Mouse (Mus musculus) retina, postnatal 7 days (tissue): Measurements from ENCODE around the gene Kiz.
A peak's percentile ranks its signal among the peaks of the same experiment; 100 is the strongest.

ENCODE experiments used
- DNase-seq: peaks from one replicate; pipeline ENCODE4 v3.0.0-alpha.2; 2012; ENCODE audit warnings: low read depth, low spot score

Kiz gene

DNA sequence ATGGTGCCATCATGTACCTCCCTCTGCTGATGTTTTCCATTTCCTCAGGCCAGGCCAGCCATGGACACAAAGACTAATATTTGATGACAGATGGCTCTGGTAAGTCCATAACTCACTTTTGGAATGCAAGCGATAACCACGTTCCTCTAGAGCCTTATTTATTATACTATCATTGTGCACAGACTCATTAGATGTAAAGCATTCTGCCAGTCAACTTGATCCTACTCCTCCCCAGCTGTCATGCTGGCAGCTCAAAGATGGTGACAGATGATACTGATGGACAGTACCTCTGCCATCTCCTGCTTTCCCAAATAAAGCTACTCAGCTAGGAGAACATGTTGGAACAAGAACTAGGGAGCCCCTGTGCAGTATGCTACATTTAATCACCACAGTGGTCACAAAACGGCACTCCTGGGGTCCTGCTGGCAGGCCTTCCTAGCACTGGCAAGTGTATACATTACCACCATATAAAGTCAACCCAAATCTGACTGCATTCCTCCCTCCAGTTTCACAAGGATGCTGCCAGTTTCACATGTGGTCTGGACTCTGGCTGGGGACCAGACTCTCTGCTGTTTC is 119.9 kb downstream of the Kiz start:
- no peak for DNase-seq

DNA sequence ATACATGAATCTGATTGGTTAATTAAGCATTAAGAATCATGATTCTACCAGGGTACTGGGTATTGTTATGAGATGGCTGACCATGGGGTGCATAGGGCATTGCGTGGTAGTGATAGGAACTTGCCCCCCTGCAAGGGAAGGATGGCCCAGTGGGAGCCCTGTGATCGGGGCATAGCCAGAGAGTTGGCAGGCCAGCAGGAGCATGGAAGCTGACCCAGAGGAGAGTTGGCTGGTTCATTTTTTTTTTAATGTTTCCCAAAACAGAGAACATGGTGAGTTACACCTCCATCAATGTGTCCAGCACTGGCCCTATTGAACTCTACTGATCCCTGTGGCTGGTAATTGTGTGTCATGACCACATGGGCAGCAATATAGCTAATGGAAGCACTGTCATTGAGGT is 127.1 kb downstream of the Kiz start:
- no peak for DNase-seq

DNA sequence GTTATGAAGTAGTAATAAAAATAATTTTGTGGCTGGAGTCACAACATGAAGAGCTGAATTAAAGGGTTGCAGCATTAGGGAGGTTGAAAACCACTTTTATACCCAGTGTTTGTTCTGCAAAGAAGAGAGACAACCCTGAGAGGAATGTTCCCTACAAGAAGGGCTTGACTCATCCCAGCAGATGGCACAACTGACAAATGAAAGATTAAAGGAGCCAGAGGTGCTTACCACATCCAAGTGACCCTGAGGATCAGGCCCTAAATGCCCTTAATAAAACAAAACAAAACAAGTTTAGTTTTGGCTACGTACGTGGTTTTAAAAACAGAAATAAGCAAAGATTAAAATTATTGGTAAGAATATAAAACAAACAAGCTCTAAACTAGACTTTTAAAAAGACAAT is 129.2 kb downstream of the Kiz start:
- DNase-seq, result no peak

DNA sequence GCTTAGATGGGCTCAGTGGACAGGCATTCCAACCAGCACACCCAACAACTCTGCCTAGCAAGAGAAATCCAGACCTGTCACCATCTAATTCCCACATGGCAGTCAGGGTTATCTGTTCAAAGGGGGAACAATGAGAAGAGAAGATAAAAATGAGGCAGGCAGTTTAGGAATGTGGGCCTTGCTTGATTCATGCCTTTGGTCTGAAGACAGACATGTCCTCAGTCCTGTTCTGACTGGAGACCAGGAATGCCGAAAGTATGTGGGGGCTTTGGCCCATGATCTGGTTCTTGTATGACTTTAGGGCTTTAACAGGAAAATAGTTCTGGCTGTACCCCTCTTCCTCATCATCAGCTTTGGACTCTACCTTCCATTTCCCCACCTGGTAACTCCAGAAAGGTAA is 130.1 kb downstream of the Kiz start:
- DNase-seq, result no peak

DNA sequence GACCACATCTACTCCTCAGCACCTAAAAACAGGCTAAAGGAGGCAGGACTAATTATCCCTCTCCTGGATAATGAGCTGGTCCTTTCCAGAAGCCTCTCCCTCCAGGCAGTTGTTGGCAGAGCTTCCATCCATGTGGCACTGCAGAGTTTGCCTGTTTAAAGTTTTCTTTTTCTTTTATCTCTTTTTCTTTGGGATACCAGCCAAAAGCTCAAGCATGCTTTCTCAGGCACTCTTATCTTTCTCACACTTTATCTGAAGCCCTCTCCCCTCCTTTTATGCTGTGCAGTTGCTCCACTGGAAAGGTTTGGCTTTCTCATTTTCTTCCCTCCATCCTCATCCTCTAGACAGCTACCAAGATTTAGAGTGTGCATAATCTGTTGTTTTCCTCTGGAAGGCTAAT is 130.8 kb downstream of the Kiz start:
- no peak for DNase-seq

DNA sequence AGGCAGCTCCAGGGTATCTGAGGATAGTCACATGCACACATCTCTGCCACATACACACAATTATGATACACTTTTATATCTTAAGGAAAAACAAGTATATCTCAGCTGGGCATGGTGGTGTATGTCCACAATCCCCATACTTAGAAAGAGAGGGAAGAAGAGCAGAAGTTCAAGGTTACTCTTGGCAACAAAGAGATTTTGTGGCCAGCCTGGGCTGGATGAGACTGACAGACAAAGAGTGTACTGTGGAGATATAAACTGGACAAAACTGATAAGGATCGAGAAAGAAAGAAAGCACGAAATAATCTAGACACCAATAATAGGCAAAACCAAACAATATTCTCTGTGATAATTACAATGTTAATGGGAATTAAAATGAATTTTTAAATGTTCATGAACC is 151.6 kb downstream of the Kiz start:
- no peak for DNase-seq

DNA sequence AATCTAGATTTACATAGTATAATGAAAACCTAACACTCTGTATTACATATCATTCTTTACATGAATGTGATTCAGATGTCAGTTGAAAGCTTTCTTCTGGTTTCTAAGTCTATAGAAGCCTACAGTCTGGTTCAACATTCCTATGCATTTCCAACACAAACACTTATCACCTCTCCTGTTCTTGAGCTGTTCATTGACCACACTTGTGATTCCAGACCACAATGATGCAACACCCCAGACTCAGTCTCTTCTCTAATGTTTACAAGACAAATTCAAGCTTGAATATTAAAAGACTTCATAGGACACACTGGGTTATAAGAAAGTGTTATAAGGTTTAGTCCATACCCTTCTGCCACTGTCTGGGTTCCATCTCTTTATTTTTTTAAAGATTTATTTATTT is 153.4 kb downstream of the Kiz start:
- no peak for DNase-seq

DNA sequence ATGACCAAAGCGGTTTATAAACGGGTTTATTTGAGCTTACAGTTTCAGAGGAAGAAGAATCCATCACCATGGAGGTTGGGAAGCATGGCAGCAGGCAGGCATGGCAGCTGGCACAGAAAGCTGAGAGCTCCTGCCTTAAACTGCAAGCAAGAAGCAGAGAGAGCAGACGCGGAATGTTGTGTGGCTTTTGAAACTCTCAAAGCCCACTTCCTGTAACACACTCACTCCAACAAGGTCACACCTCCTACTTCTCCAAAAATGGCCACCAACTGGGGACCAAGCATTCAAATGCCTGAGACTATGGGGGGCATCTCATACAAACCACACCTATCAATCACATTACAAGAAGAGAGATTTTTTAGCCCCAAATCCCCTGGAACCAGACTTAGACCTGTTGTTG is 154.5 kb downstream of the Kiz start:
- no peak for DNase-seq

DNA sequence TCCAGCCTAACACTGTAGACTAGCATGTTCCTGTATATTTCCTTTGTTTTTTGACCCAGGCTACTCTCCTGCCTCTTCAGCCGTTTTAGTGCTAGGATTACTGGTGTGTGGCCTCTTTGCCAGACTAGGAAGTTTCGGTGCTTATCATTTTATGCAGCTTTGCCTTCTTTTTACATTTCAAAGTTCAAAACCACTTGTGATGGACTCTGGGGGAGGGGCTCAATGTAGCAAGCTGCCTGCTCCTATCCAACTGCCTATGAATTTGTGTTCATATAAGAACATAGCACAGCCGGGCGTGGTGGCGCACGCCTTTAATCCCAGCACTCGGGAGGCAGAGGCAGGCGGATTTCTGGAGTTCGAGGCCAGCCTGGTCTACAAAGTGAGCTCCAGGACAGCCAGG is 155.3 kb downstream of the Kiz start:
- no peak for DNase-seq

DNA sequence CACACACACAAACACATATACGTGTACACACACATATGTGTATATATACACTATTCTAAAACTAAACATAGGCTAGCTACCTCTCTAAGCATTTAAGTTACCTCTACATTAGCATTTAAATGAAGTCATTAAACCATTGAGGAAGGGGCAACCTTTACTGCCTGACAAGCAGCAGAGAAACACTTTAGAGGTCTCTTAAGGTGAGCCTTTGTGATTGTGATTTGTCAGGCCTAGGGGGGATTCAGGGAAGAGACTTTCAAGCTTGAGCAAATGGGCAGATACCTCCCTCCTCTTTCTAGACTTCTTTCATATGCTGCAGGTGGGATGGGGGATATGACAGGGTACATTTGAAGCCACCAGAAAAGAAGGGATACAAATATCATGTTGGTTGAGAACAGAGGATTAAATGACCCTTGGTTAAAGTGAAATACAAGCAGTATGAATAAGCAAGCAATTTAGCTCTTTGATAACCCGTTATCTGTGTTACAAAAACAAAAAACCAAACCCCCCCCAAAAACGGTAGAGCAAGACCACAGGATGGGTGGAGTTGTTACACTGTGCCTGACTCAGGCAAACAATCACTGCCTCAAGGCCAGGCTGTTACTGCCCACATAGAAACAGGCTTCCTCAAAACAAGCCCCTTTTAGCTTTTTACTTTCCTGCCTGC is 155.9 kb downstream of the Kiz start:
- no peak for DNase-seq

DNA sequence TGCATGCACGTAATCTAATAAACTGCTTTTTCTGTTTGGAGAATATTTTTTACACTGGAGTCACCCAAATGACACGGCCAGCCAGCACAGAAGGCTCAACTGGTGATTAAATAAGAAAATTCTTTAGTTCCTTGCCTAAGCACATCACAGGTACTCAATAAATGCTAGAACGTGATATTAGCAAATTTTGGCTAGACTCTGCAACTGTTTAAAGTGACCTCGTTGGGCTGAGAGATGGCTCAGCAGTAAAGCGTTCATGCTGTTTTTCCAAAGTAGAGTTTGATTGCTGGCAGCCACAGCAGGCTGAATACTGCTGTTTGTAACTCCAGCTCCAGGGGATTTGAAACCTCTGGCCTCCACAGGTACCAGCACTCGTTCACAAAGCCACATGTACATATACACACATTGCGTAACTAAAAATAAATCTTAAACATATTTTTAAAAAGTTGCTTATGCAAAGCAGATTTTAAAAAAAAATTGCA is 156.5 kb downstream of the Kiz start:
- DNase-seq, result no peak

DNA sequence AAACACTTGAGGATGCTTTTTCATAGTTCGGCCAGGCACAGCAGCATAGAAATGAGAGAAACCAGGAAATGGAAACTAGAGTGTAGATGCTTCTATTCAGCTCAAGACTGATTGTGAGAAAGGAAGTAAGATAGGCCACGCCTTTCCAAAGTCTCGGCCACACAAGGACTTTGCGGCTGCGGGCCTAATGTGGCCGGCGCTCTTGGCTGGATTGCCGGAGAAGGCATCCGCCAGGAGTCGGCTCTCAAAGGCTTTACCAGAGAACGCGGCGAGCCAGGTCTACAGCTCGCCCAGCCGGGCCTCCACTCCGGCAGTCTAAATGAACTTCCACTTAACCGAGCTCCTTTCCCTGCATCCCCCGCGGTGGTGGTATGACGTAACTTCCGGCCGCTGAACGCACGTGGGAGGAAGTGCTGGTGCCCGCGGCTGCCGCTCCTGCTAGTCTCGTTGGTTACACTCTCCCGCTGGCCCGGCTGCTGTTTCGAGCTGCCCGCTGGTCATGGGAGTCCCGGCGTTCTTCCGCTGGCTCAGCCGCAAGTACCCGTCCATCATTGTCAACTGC is 157.0 kb downstream of the Kiz start, which contains the start of gene Xrn2:
TSS of gene Xrn2 (plus strand) at position 374 of the 562 bp plus-strand sequence.
- peak; percentile 94 for DNase-seq

DNA sequence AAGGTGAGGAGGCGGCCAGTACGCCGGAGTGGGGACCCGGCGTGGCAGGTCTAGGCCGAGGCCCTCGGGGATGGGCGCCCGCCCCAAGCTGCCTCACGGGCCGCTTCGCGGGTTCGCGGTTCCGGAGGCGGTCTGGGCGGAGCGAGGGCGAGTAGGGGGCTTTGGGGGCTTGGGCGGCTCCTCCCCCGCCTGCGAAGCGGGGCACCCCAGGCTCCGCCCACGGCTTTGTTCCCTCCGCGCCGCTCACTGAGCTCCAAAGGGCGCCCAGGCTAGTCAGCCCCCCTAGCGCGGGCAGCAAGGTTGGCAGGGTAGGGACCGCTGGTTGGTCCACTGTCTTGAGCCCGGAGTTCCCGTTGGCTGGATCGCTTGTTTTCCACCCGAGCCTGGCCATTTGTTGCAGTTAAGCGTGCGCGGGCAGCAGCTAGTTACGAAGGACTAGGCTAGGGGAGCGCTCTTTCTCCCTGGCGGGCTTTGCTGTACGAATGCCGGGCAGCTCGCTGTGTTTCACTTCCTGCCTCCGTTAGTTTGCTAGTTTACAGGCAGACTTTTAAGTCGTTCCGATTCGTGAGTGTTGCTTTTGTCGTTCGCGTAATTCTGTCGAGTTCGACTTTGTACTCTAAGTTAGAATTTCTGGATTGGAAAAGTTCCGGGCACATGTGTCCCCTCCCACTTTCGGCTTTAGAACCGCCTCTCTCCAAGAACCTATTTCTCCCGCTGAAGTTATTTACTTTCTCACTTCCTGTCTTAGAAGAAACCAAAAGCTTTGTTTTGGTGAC is 157.7 kb downstream of the Kiz start:
- peak; percentile 75 for DNase-seq

DNA sequence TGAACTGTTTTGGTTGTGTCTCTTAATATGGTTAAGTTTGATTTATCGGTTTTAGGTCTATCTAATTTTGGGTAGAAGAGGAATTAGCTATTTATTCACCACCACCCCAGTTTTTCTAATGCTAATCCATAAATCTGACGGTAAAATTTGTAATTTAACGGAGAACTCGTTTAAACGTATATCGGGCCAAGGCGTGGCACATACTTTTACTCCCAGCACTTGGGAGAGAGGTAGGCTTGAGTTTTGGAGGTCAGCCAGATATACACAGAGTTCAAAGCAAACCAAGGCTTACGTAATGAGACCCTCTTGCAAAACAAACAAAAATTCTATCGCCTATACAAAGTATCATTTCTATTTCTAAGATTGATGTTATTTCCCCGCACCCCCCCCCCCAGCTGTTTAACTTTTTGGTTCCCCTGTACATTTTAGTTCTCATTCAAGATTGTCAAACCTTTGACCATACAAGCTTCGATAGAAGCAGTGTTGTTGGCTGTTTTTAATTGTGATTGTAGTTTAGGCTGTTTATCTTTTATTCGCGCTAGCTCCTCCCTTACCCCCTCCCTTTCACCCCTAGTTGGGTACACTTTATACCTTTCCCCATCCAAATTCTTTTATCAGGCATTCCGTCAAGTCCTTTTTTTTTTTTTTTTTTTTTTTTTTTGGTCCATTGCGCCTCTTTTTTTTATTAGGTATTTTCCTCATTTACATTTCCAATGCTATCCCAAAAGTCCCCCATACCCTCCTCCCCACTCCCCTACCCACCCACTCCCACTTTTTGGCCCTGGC is 158.6 kb downstream of the Kiz start:
- DNase-seq, result no peak
